Mouse (Mus musculus): ENCODE results near the gene Mtor. TPM values are rescaled to one million over a fixed set of nuclear protein-coding genes. Genes with fewer than 3 reads are reported as not detected.

Mtor gene
- polyA plus RNA-seq, 1 experiment from 2014 or later: 15.4 TPM

- Histone ChIP-seq H3K4me1 (replicated peaks; ENCODE audit: control insufficient read depth, insufficient read depth) (peaks cover 8% of the 10 kb centered on the region), H3K27ac (replicated peaks) (peak within 1 kb of the TSS; percentile 82), H3K36me3 (ENCODE audit: control insufficient read depth, insufficient read depth, low read length) (no peaks in the 10 kb centered on the region), H3K27me3 (ENCODE audit: control insufficient read depth, insufficient read depth, low read length) (no peaks in the 10 kb centered on the region), H3K4me3 (ENCODE audit: low read depth, low read length) (peak within 1 kb of the TSS; percentile 90), H3K9me3 (ENCODE audit: control insufficient read depth, low read length) (no peaks in the 10 kb centered on the region), H3K9ac (ENCODE audit: low read length) (peak within 1 kb of the TSS; percentile 89), H3K4me2 (replicated peaks; ENCODE audit: low read depth) (peak within 1 kb of the TSS; percentile 79)
- peak; percentile 79 for ATAC-seq (ENCODE audit: low FRiP score, low TSS enrichment)
- TF ChIP-seq CTCF (IDR thresholded peaks at IDR 0.05; ENCODE audit: low read depth) (peak; percentile 29; the same call in 1 of the 2 replicates), EP300 (optimal IDR thresholded peaks at IDR 0.05) (peak; percentile 77)
- WGBS: under 1% methylated on average over 45 of the region's 46 CpGs
- DNase-seq (ENCODE audit: low spot score): peak; percentile 94
Observed at GRCm38 (mm10) chr4:148444250-148444967, 4.0 kb upstream of the Mtor start, which contains the start of gene Ubiad1. Ubiad1 (minus strand) TSS chr4:148444771.

- TF ChIP-seq EP300 (optimal IDR thresholded peaks at IDR 0.05) (no peak), CTCF (IDR thresholded peaks at IDR 0.05; ENCODE audit: low read depth) (no peak)
- Histone ChIP-seq H3K9me3 (ENCODE audit: control insufficient read depth, low read length) (no peaks in the 10 kb centered on the region), H3K4me3 (ENCODE audit: low read depth, low read length) (peak overlapping the region; percentile 92), H3K27ac (replicated peaks) (peak overlapping the region; percentile 75), H3K27me3 (ENCODE audit: control insufficient read depth, insufficient read depth, low read length) (no peaks in the 10 kb centered on the region), H3K4me2 (replicated peaks; ENCODE audit: low read depth) (peak overlapping the region; percentile 80), H3K9ac (ENCODE audit: low read length) (peak overlapping the region; percentile 89), H3K4me1 (replicated peaks; ENCODE audit: control insufficient read depth, insufficient read depth) (peaks cover 7% of the 10 kb centered on the region), H3K36me3 (ENCODE audit: control insufficient read depth, insufficient read depth, low read length) (peaks cover 10% of the 10 kb centered on the region; the same call in 1 of the 2 replicates)
- ATAC-seq (ENCODE audit: low FRiP score, low TSS enrichment): no peak
- no peak for DNase-seq (ENCODE audit: low spot score)
- under 1% methylated on average over 15 of the region's 15 CpGs for WGBS
Observed at GRCm38 (mm10) chr4:148448853-148449245, 438 bp downstream of the Mtor start.

GRCm38 (mm10) chr4:148453707-148454106 lies 5.3 kb downstream of the Mtor start:
- Histone ChIP-seq H3K9ac (ENCODE audit: low read length) (no peak overlapping the region), H3K36me3 (ENCODE audit: control insufficient read depth, insufficient read depth, low read length) (peaks cover 24% of the 10 kb centered on the region), H3K4me2 (replicated peaks; ENCODE audit: low read depth) (no peak overlapping the region), H3K4me1 (replicated peaks; ENCODE audit: control insufficient read depth, insufficient read depth) (0 out of 2 replicates have a peak, but pooled peaks cover 3% of the 10 kb centered on the region), H3K27ac (replicated peaks) (no peak overlapping the region), H3K27me3 (ENCODE audit: control insufficient read depth, insufficient read depth, low read length) (no peaks in the 10 kb centered on the region), H3K9me3 (ENCODE audit: control insufficient read depth, low read length) (no peaks in the 10 kb centered on the region), H3K4me3 (ENCODE audit: low read depth, low read length) (no peak overlapping the region)
- ATAC-seq (ENCODE audit: low FRiP score, low TSS enrichment): no peak
- TF ChIP-seq CTCF (IDR thresholded peaks at IDR 0.05; ENCODE audit: low read depth) (no peak), EP300 (optimal IDR thresholded peaks at IDR 0.05) (no peak)
- DNase-seq (ENCODE audit: low spot score): no peak
- 96% methylated on average over 11 of the region's 11 CpGs for WGBS

GRCm38 (mm10) chr4:148455477-148456025 lies 7.1 kb downstream of the Mtor start:
- Histone ChIP-seq H3K27ac (replicated peaks) (no peak overlapping the region), H3K4me3 (ENCODE audit: low read depth, low read length) (no peak overlapping the region), H3K27me3 (ENCODE audit: control insufficient read depth, insufficient read depth, low read length) (no peaks in the 10 kb centered on the region), H3K4me1 (replicated peaks; ENCODE audit: control insufficient read depth, insufficient read depth) (no peaks in the 10 kb centered on the region), H3K4me2 (replicated peaks; ENCODE audit: low read depth) (no peak overlapping the region), H3K9ac (ENCODE audit: low read length) (no peak overlapping the region), H3K36me3 (ENCODE audit: control insufficient read depth, insufficient read depth, low read length) (peaks cover 35% of the 10 kb centered on the region), H3K9me3 (ENCODE audit: control insufficient read depth, low read length) (no peaks in the 10 kb centered on the region)
- WGBS: 77% methylated on average over 5 of the region's 5 CpGs
- no peak for TF ChIP-seq EP300 (optimal IDR thresholded peaks at IDR 0.05)
- TF ChIP-seq CTCF (IDR thresholded peaks at IDR 0.05; ENCODE audit: low read depth): no peak
- DNase-seq (ENCODE audit: low spot score): no peak
- no peak for ATAC-seq (ENCODE audit: low FRiP score, low TSS enrichment)

GRCm38 (mm10) chr4:148460656-148461284 lies 12.4 kb downstream of the Mtor start:
- peaks cover 38% of the 10 kb centered on the region for H3K36me3 ChIP-seq (ENCODE audit: control insufficient read depth, insufficient read depth, low read length)
- no peak for DNase-seq (ENCODE audit: low spot score)
- WGBS: 89% methylated on average over 12 of the region's 12 CpGs
- H3K9me3 ChIP-seq (ENCODE audit: control insufficient read depth, low read length): no peaks in the 10 kb centered on the region
- no peak overlapping the region for H3K4me2 ChIP-seq (replicated peaks; ENCODE audit: low read depth)
- no peak overlapping the region for H3K27ac ChIP-seq (replicated peaks)
- no peak overlapping the region for H3K9ac ChIP-seq (ENCODE audit: low read length)
- no peak for ATAC-seq (ENCODE audit: low FRiP score, low TSS enrichment)
- H3K4me1 ChIP-seq (replicated peaks; ENCODE audit: control insufficient read depth, insufficient read depth): no peaks in the 10 kb centered on the region
- H3K4me3 ChIP-seq (ENCODE audit: low read depth, low read length): no peak overlapping the region
- TF ChIP-seq CTCF (IDR thresholded peaks at IDR 0.05; ENCODE audit: low read depth) (no peak), EP300 (optimal IDR thresholded peaks at IDR 0.05) (no peak)
- H3K27me3 ChIP-seq (ENCODE audit: control insufficient read depth, insufficient read depth, low read length): no peaks in the 10 kb centered on the region
